Mouse (Mus musculus): ENCODE measurements around the gene Cbr4.

GRCm38 (mm10) chr8:61480260-61480967 lies 7.1 kb upstream of the Cbr4 start:
- no peak for TF ChIP-seq CTCF (IDR thresholded peaks at IDR 0.05)
- no peak for TF ChIP-seq EP300 (IDR thresholded peaks at IDR 0.05)

Data from lung, postnatal 0 days (tissue).